ENCODE assay signal across 8 mouse cellular contexts in genomic region chr7:16310521-16311452, GRCm38 (mm10). TPM values are rescaled to one million over a fixed set of nuclear protein-coding genes. Genes with fewer than 3 reads are reported as not detected.
A peak's percentile ranks its signal among the peaks of the same experiment; 100 is the strongest.
DNase-seq lines count a peak whose midpoint lies in the region; ATAC-seq and TF ChIP-seq lines count a peak whose summit lies in the region.

No protein-coding gene starts in this region.

- peak overlapping the region; percentile 65 for H3K4me3 ChIP-seq in embryonic facial prominence, embryonic 15.5 days (replicated peaks)
- peak overlapping the region; percentile 71 for H3K4me3 ChIP-seq in hindbrain, embryonic 12.5 days
- H3K4me3 ChIP-seq in small intestine, adult 2 months (ENCODE audit: low read depth, low read length): peak overlapping the region; percentile 90

- no peak overlapping the region for H3K9ac ChIP-seq in embryonic facial prominence, embryonic 15.5 days
- peak overlapping the region; percentile 65 for H3K9ac ChIP-seq in hindbrain, embryonic 12.5 days

- peaks cover 60% of the 10 kb centered on the region for H3K4me1 ChIP-seq in embryonic facial prominence, embryonic 15.5 days
- peaks cover 51% of the 10 kb centered on the region for H3K4me1 ChIP-seq in hindbrain, embryonic 12.5 days
- peaks cover 26% of the 10 kb centered on the region for H3K4me1 ChIP-seq in small intestine, adult 2 months (ENCODE audit: control insufficient read depth, insufficient read depth, insufficient read length, low read length)

- peak overlapping the region; percentile 68 for H3K27ac ChIP-seq in embryonic facial prominence, embryonic 15.5 days (replicated peaks)
- H3K27ac ChIP-seq in hindbrain, embryonic 12.5 days: peak overlapping the region; percentile 70
- H3K27ac ChIP-seq in small intestine, adult 2 months (ENCODE audit: insufficient read depth, low read depth, low read length): 0 out of 2 replicates have a peak overlapping the region, but pooled peaks have one; percentile 98

- H3K9me3 ChIP-seq in embryonic facial prominence, embryonic 15.5 days (replicated peaks): no peaks in the 10 kb centered on the region
- no peaks in the 10 kb centered on the region for H3K9me3 ChIP-seq in hindbrain, embryonic 12.5 days (replicated peaks)

- no peaks in the 10 kb centered on the region; the same call in 1 of the 2 replicates for H3K27me3 ChIP-seq in embryonic facial prominence, embryonic 15.5 days
- peaks cover 15% of the 10 kb centered on the region for H3K27me3 ChIP-seq in hindbrain, embryonic 12.5 days
- no peaks in the 10 kb centered on the region for H3K27me3 ChIP-seq in small intestine, adult 2 months (ENCODE audit: control insufficient read depth, insufficient read depth, low read length)

- ATAC-seq in embryonic facial prominence, embryonic 15.5 days (ENCODE audit: insufficient number of reproducible peaks, low FRiP score, low TSS enrichment, low read depth): no peak
- ATAC-seq in hindbrain, embryonic 12.5 days (ENCODE audit: low FRiP score): no peak

- TF ChIP-seq POLR2A in small intestine, adult 2 months (IDR thresholded peaks at IDR 0.05; ENCODE audit: low read depth, low read length): no peak

- peak; percentile 51 to 77 for DNase-seq in adrenal gland, adult (ENCODE audit: inconsistent age in 2 of 2, low spot score in 1 of 2)
- DNase-seq in adrenal gland, adult 8-10 months: no peak
- peak; percentile 26 for DNase-seq in adrenal gland, postnatal 25 days
- DNase-seq in layer of hippocampus, postnatal 25 days (ENCODE audit: extremely low spot score in 1 of 2, low spot score in 1 of 2): peak; percentile 46 to 50
- peak; percentile 60 for DNase-seq in lung, postnatal 36 days

- WGBS in embryonic facial prominence, embryonic 15.5 days: 1% methylated on average over 31 of the region's 31 CpGs
- under 1% methylated on average over 30 of the region's 31 CpGs for WGBS in hindbrain, embryonic 12.5 days
- under 1% methylated on average over 31 of the region's 31 CpGs for WGBS in small intestine, adult 2 months

- no peaks in the 10 kb centered on the region for H3K36me3 ChIP-seq in embryonic facial prominence, embryonic 15.5 days
- H3K36me3 ChIP-seq in hindbrain, embryonic 12.5 days: no peaks in the 10 kb centered on the region
- H3K36me3 ChIP-seq in small intestine, adult 2 months (ENCODE audit: control insufficient read depth, insufficient read depth, low read length): no peaks in the 10 kb centered on the region

- peak overlapping the region; percentile 99 for H3K4me2 ChIP-seq in embryonic facial prominence, embryonic 15.5 days (replicated peaks)
- H3K4me2 ChIP-seq in hindbrain, embryonic 12.5 days (replicated peaks): peak overlapping the region; percentile 99

- no peak for TF ChIP-seq CTCF in small intestine, adult 2 months (IDR thresholded peaks at IDR 0.05; ENCODE audit: extremely low read depth, insufficient read length, insufficient replicate concordance, low read depth, low read length)

RNA-seq across cellular contexts. Expression of gene Bbc3, which starts 2.6 kb away (rescaled TPM):
- total RNA-seq in adrenal gland, adult 8-10 months (2022): 10 to 100 TPM in 1 of 4 experiments, 1 to 10 TPM in 3; 4.3 to 10.1 (median 5.2) TPM
- total RNA-seq in adrenal gland, postnatal 25 days (2021): 6.8 and 11.5 TPM in 2 replicates
- polyA plus RNA-seq in embryonic facial prominence, embryonic 15.5 days (2015; fragmentation: Nextera tagmentation; extraction: Ambion mirVana): 5.1 and 7.5 TPM in 2 replicates
- polyA plus RNA-seq in hindbrain, embryonic 12.5 days (2016; fragmentation: Nextera tagmentation; extraction: Ambion mirVana): 20.0 and 21.1 TPM in 2 replicates
- total RNA-seq in layer of hippocampus, postnatal 25 days (2021): 10 to 100 TPM; 14.0 to 20.0 TPM
- polyA plus RNA-seq in small intestine, adult 2 months (2012; rRNA removed): 8.3 and 50.9 TPM in 2 replicates

RNA-seq across cellular contexts. Expression of gene Ccdc9, which starts 24.2 kb away (rescaled TPM):
- 100 to 1,000 TPM in 1 of 4 experiments, 10 to 100 TPM in 3; 48.7 to 119 (median 89.2) TPM for total RNA-seq in adrenal gland, adult 8-10 months (2022)
- 83.5 and 93.6 TPM in 2 replicates for total RNA-seq in adrenal gland, postnatal 25 days (2021)
- polyA plus RNA-seq in embryonic facial prominence, embryonic 15.5 days (2015; fragmentation: Nextera tagmentation; extraction: Ambion mirVana): 27.0 and 31.1 TPM in 2 replicates
- 43.4 and 46.7 TPM in 2 replicates for polyA plus RNA-seq in hindbrain, embryonic 12.5 days (2016; fragmentation: Nextera tagmentation; extraction: Ambion mirVana)
- total RNA-seq in layer of hippocampus, postnatal 25 days (2021): 10 to 100 TPM; 59.6 to 77.3 TPM
- 14.2 and 24.9 TPM in 2 replicates for polyA plus RNA-seq in small intestine, adult 2 months (2012; rRNA removed)

RNA-seq across cellular contexts. Expression of gene Inafm1, which starts 37.4 kb away (rescaled TPM):
- total RNA-seq in adrenal gland, adult 8-10 months (2022): 10 to 100 TPM; 21.9 to 37.5 (median 28.8) TPM
- total RNA-seq in adrenal gland, postnatal 25 days (2021): 15.6 and 26.0 TPM in 2 replicates
- polyA plus RNA-seq in embryonic facial prominence, embryonic 15.5 days (2015; fragmentation: Nextera tagmentation; extraction: Ambion mirVana): 29.6 and 32.8 TPM in 2 replicates
- 23.3 and 25.4 TPM in 2 replicates for polyA plus RNA-seq in hindbrain, embryonic 12.5 days (2016; fragmentation: Nextera tagmentation; extraction: Ambion mirVana)
- 10 to 100 TPM; 29.4 to 34.2 TPM for total RNA-seq in layer of hippocampus, postnatal 25 days (2021)
- 61.0 and 121 TPM in 2 replicates for polyA plus RNA-seq in small intestine, adult 2 months (2012; rRNA removed)

RNA-seq across cellular contexts. Expression of gene C5ar1, which starts 51.4 kb away (rescaled TPM):
- 1 to 10 TPM; 5.4 to 9.8 (median 8.4) TPM for total RNA-seq in adrenal gland, adult 8-10 months (2022)
- 2.0 and 3.2 TPM in 2 replicates for total RNA-seq in adrenal gland, postnatal 25 days (2021)
- 4.4 and 4.5 TPM in 2 replicates for polyA plus RNA-seq in embryonic facial prominence, embryonic 15.5 days (2015; fragmentation: Nextera tagmentation; extraction: Ambion mirVana)
- 0.79 and 2.0 TPM in 2 replicates for polyA plus RNA-seq in hindbrain, embryonic 12.5 days (2016; fragmentation: Nextera tagmentation; extraction: Ambion mirVana)
- 1 to 10 TPM; 1.1 TPM for total RNA-seq in layer of hippocampus, postnatal 25 days (2021)
- polyA plus RNA-seq in small intestine, adult 2 months (2012; rRNA removed): 5.4 and 5.7 TPM in 2 replicates
